Mouse (Mus musculus): ENCODE results near the gene Wfdc18. TPM values are rescaled to one million over a fixed set of nuclear protein-coding genes. Genes with fewer than 3 reads are reported as not detected.

Gene Wfdc18
- 11.4 TPM in 1 of 2 replicates, not detected in the other for polyA plus RNA-seq (2015; fragmentation: Nextera tagmentation; extraction: Ambion mirVana)

DNA sequence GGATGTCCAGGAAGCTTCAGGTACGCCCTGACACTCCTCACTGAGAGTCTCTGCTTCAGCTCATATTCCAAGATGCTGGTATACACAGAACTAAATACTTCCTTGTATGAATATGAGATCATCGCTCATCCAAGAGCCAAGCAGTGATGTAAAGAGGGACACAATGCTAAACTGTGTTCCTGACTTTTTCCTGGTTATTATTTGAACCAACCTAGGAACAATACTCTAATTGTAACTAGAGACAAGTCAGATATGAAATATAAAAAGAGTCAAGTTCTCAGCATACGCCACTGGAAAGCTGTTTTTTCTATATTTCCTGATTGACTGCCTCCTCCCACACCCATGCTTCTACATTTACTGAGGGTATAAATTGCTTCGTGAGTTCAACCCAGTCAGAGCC is at the start of gene Wfdc18:
Gene Wfdc18 (plus strand): TSS at position 301 of the 400 bp plus-strand sequence.
- TF ChIP-seq CTCF (IDR thresholded peaks at IDR 0.05) (no peak), EP300 (IDR thresholded peaks at IDR 0.05) (no peak)
- H3K4me2 ChIP-seq (replicated peaks; ENCODE audit: low read depth, low read length) = no peak within 1 kb of the TSS
- ATAC-seq (no peak), DNase-seq (ENCODE audit: low spot score) (no peak)
- no peaks in the 10 kb centered on the region for H3K27me3 ChIP-seq (replicated peaks; ENCODE audit: insufficient read depth, low read length)
- 66% methylated on average over 4 of the region's 4 CpGs for WGBS
- no peak within 1 kb of the TSS for H3K9ac ChIP-seq (replicated peaks; ENCODE audit: low read depth)
- H3K9me3 ChIP-seq (ENCODE audit: low read length) = no peaks in the 10 kb centered on the region
- H3K27ac ChIP-seq (ENCODE audit: low read length) = no peak within 1 kb of the TSS
- no peaks in the 10 kb centered on the region for H3K4me1 ChIP-seq (ENCODE audit: insufficient read depth, low read depth, low read length)
- no peak within 1 kb of the TSS for H3K4me3 ChIP-seq (ENCODE audit: low read depth, low read length)
- H3K36me3 ChIP-seq (ENCODE audit: insufficient read depth, low read length) = no peaks in the 10 kb centered on the region

DNA sequence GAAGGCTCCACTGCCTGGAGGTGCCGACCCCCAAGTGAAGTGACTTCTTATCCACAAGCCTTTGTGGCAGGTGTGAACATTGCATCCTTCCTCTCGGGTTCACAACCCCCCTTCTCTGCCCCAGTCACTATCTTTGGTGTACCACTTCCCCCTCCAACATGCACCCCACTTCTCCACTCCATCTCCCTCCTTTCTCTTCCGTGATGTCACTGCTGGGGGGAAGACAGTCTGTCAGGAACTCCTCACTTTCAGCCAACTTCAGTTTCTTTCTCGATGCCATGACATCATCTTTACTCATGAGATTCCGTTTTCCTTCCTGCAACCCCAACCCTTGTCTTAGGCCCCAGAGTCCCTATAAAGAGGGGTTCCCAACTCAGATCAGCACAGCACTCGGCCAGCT is 46.6 kb upstream of the Wfdc18 start, which contains the start of gene Ccl4:
Gene Ccl4 (plus strand): TSS at position 381 of the 400 bp plus-strand sequence.
- H3K9ac ChIP-seq (replicated peaks; ENCODE audit: low read depth) = no peak within 1 kb of the TSS
- H3K36me3 ChIP-seq (ENCODE audit: insufficient read depth, low read length) = no peaks in the 10 kb centered on the region
- no peaks in the 10 kb centered on the region for H3K27me3 ChIP-seq (replicated peaks; ENCODE audit: insufficient read depth, low read length)
- DNase-seq (ENCODE audit: low spot score) (no peak), ATAC-seq (no peak)
- no peak for TF ChIP-seq CTCF (IDR thresholded peaks at IDR 0.05)
- TF ChIP-seq EP300 (IDR thresholded peaks at IDR 0.05) = no peak
- no peak within 1 kb of the TSS for H3K4me3 ChIP-seq (ENCODE audit: low read depth, low read length)
- H3K4me2 ChIP-seq (replicated peaks; ENCODE audit: low read depth, low read length) = no peak within 1 kb of the TSS
- WGBS = 59% methylated on average over 6 of the region's 6 CpGs
- H3K4me1 ChIP-seq (ENCODE audit: insufficient read depth, low read depth, low read length) = no peaks in the 10 kb centered on the region
- no peak within 1 kb of the TSS for H3K27ac ChIP-seq (ENCODE audit: low read length)
- H3K9me3 ChIP-seq (ENCODE audit: low read length) = no peaks in the 10 kb centered on the region

DNA sequence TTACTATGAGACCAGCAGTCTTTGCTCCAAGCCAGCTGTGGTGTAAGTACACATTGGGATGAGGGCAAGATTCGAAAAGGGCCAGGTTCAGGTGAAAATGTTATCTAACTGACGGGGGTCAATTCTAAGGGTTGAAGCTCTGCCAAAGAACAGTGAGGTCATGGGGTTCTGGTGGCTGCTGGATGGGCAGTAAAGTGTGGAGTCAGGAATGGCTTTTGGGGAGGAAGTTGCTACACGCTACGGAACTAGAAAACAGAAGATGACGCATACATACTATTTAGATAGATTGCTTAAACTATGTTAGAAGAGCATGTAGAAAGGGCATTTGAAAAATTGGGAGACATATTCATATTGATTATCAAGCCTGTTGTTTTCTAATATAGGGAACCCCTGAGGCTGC is 45.3 kb upstream of the Wfdc18 start:
- TF ChIP-seq EP300 (IDR thresholded peaks at IDR 0.05) = no peak
- TF ChIP-seq CTCF (IDR thresholded peaks at IDR 0.05) = no peak
- DNase-seq (ENCODE audit: low spot score) = peak; percentile 31
- no peaks in the 10 kb centered on the region for H3K9me3 ChIP-seq (ENCODE audit: low read length)
- ATAC-seq = no peak
- no peak overlapping the region for H3K9ac ChIP-seq (replicated peaks; ENCODE audit: low read depth)
- WGBS = 46% methylated on average over 5 of the region's 5 CpGs
- H3K4me1 ChIP-seq (ENCODE audit: insufficient read depth, low read depth, low read length) = no peaks in the 10 kb centered on the region
- no peaks in the 10 kb centered on the region for H3K27me3 ChIP-seq (replicated peaks; ENCODE audit: insufficient read depth, low read length)
- H3K27ac ChIP-seq (ENCODE audit: low read length) = no peak overlapping the region
- no peak overlapping the region for H3K4me2 ChIP-seq (replicated peaks; ENCODE audit: low read depth, low read length)
- no peak overlapping the region for H3K4me3 ChIP-seq (ENCODE audit: low read depth, low read length)
- H3K36me3 ChIP-seq (ENCODE audit: insufficient read depth, low read length) = no peaks in the 10 kb centered on the region

DNA sequence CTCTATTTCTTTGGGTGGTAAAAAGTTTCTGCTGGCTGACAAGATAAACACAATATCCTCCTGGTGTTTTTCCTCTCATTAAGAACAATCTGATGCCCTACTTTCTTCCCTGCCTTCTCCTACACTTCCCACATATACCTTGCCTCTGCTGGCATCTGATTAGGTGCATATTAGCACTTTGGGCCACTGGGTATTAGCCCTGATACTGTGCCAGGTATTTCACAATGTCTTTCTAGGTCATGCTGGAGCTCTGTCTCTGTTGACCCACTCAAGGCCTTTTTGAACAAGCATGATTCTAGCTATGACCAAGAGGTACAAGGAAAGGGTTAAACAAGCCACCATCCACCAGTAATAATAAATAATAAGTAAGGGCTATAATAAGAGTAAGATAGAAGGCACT is 37.1 kb upstream of the Wfdc18 start:
- no peaks in the 10 kb centered on the region for H3K9me3 ChIP-seq (ENCODE audit: low read length)
- no peak overlapping the region for H3K27ac ChIP-seq (ENCODE audit: low read length)
- ATAC-seq (no peak), DNase-seq (ENCODE audit: low spot score) (no peak)
- TF ChIP-seq CTCF (IDR thresholded peaks at IDR 0.05) = no peak
- no peaks in the 10 kb centered on the region for H3K36me3 ChIP-seq (ENCODE audit: insufficient read depth, low read length)
- H3K4me2 ChIP-seq (replicated peaks; ENCODE audit: low read depth, low read length) = no peak overlapping the region
- H3K9ac ChIP-seq (replicated peaks; ENCODE audit: low read depth) = no peak overlapping the region
- H3K4me3 ChIP-seq (ENCODE audit: low read depth, low read length) = no peak overlapping the region
- no peaks in the 10 kb centered on the region for H3K4me1 ChIP-seq (ENCODE audit: insufficient read depth, low read depth, low read length)
- no peaks in the 10 kb centered on the region for H3K27me3 ChIP-seq (replicated peaks; ENCODE audit: insufficient read depth, low read length)

DNA sequence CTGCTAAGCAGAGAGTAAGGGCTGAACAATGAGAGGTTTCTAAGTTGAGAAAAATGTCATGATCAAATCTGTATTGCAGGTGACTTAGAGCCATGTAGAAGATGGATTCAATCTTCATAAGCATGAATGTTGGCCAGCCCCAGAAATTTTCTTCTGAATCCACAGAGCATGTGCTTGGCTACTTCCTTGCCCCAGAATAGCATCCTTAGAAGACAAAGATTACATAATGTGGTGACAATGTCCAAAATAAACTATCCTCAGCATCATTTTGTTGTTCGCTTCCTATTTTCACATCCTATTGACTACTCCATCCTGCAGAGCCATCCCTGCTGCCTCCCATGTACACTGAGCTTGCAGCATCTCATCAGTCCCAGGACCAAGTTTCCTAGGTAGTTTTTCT is 33.1 kb upstream of the Wfdc18 start:
- 86% methylated on average over 1 of the region's 1 CpGs for WGBS
- TF ChIP-seq CTCF (IDR thresholded peaks at IDR 0.05) (no peak), EP300 (IDR thresholded peaks at IDR 0.05) (no peak)
- H3K4me1 ChIP-seq (ENCODE audit: insufficient read depth, low read depth, low read length) = no peaks in the 10 kb centered on the region
- H3K9me3 ChIP-seq (ENCODE audit: low read length) = no peaks in the 10 kb centered on the region
- ATAC-seq = no peak
- H3K4me2 ChIP-seq (replicated peaks; ENCODE audit: low read depth, low read length) = no peak overlapping the region
- DNase-seq (ENCODE audit: low spot score) = no peak
- no peaks in the 10 kb centered on the region for H3K27me3 ChIP-seq (replicated peaks; ENCODE audit: insufficient read depth, low read length)
- H3K36me3 ChIP-seq (ENCODE audit: insufficient read depth, low read length) = no peaks in the 10 kb centered on the region
- H3K4me3 ChIP-seq (ENCODE audit: low read depth, low read length) = no peak overlapping the region
- no peak overlapping the region for H3K9ac ChIP-seq (replicated peaks; ENCODE audit: low read depth)
- H3K27ac ChIP-seq (ENCODE audit: low read length) = no peak overlapping the region

DNA sequence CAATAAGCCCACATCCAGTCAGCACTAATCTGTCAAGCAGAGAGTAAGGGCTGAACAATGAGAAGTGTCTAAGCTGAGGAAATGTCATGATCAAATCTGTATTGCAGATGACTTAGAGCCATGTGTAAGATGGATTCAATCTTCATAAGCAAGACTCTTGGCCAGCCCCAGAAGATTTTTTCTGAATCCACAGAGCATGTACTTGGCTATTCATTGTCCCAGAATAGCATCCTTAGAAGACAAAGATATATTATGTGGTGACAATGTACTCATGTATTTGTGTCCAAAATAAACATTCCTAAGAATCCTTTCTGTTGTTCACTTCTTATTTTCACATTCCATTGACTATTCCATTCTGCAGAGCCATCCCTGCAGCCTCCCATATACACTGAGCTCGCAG is 18.9 kb upstream of the Wfdc18 start:
- Histone ChIP-seq H3K27me3 (replicated peaks; ENCODE audit: insufficient read depth, low read length) (no peaks in the 10 kb centered on the region), H3K9ac (replicated peaks; ENCODE audit: low read depth) (no peak overlapping the region), H3K4me1 (ENCODE audit: insufficient read depth, low read depth, low read length) (no peaks in the 10 kb centered on the region), H3K9me3 (ENCODE audit: low read length) (no peaks in the 10 kb centered on the region), H3K36me3 (ENCODE audit: insufficient read depth, low read length) (no peaks in the 10 kb centered on the region), H3K27ac (ENCODE audit: low read length) (no peak overlapping the region), H3K4me3 (ENCODE audit: low read depth, low read length) (no peak overlapping the region), H3K4me2 (replicated peaks; ENCODE audit: low read depth, low read length) (no peak overlapping the region)
- 68% methylated on average over 1 of the region's 1 CpGs for WGBS
- no peak for ATAC-seq
- TF ChIP-seq CTCF (IDR thresholded peaks at IDR 0.05) (no peak), EP300 (IDR thresholded peaks at IDR 0.05) (no peak)
- no peak for DNase-seq (ENCODE audit: low spot score)

GRCm38 (mm10) chr11:83692008-83692407 is 16.8 kb upstream of the Wfdc18 start:
- H3K4me2 ChIP-seq (replicated peaks; ENCODE audit: low read depth, low read length) = no peak overlapping the region
- 38% methylated on average over 1 of the region's 1 CpGs for WGBS
- ATAC-seq = no peak

More at GRCm38 (mm10) chr11:83692008-83692407, 16.8 kb upstream of the Wfdc18 start:
- no peak overlapping the region for H3K4me3 ChIP-seq (ENCODE audit: low read depth, low read length)
- no peaks in the 10 kb centered on the region for H3K27me3 ChIP-seq (replicated peaks; ENCODE audit: insufficient read depth, low read length)
- H3K9ac ChIP-seq (replicated peaks; ENCODE audit: low read depth) = no peak overlapping the region
- no peak for DNase-seq (ENCODE audit: low spot score)
- H3K36me3 ChIP-seq (ENCODE audit: insufficient read depth, low read length) = no peaks in the 10 kb centered on the region
- no peak overlapping the region for H3K27ac ChIP-seq (ENCODE audit: low read length)
- H3K9me3 ChIP-seq (ENCODE audit: low read length) = no peaks in the 10 kb centered on the region
- no peak for TF ChIP-seq EP300 (IDR thresholded peaks at IDR 0.05)
- TF ChIP-seq CTCF (IDR thresholded peaks at IDR 0.05) = no peak
- no peaks in the 10 kb centered on the region for H3K4me1 ChIP-seq (ENCODE audit: insufficient read depth, low read depth, low read length)
